Mouse (Mus musculus): Measurements from ENCODE around the gene Gpr176. TPM values are rescaled to one million over a fixed set of nuclear protein-coding genes. Genes with fewer than 3 reads are reported as not detected.

Gpr176 gene
- polyA plus RNA-seq, 1 experiment from 2014 or later, result 0.41 TPM

GRCm38 (mm10) chr2:118288326-118289065 is 84.7 kb downstream of the Gpr176 start:
- H3K9ac ChIP-seq (replicated peaks; ENCODE audit: low read depth, low read length), result no peak overlapping the region
- no peaks in the 10 kb centered on the region for H3K9me3 ChIP-seq (ENCODE audit: control insufficient read depth, low read depth, low read length)
- 81% methylated on average over 9 of the region's 9 CpGs for WGBS
- ATAC-seq (ENCODE audit: insufficient number of reproducible peaks, insufficient read depth, low FRiP score, low read depth), result no peak
- no peak overlapping the region for H3K4me2 ChIP-seq (replicated peaks; ENCODE audit: low read depth, low read length)
- no peaks in the 10 kb centered on the region for H3K4me1 ChIP-seq (ENCODE audit: control insufficient read depth, insufficient read depth, low read length)
- no peaks in the 10 kb centered on the region for H3K36me3 ChIP-seq (ENCODE audit: control insufficient read depth, insufficient read depth, low read length)
- H3K27ac ChIP-seq (ENCODE audit: low read length), result no peak overlapping the region
- H3K27me3 ChIP-seq (ENCODE audit: control insufficient read depth, insufficient read depth, low read length), result no peaks in the 10 kb centered on the region
- no peak overlapping the region for H3K4me3 ChIP-seq (ENCODE audit: low read depth, low read length)

GRCm38 (mm10) chr2:118287678-118288077 is 85.5 kb downstream of the Gpr176 start:
- no peaks in the 10 kb centered on the region for H3K9me3 ChIP-seq (ENCODE audit: control insufficient read depth, low read depth, low read length)
- no peaks in the 10 kb centered on the region for H3K36me3 ChIP-seq (ENCODE audit: control insufficient read depth, insufficient read depth, low read length)
- H3K4me3 ChIP-seq (ENCODE audit: low read depth, low read length), result no peak overlapping the region
- no peaks in the 10 kb centered on the region for H3K27me3 ChIP-seq (ENCODE audit: control insufficient read depth, insufficient read depth, low read length)
- H3K4me1 ChIP-seq (ENCODE audit: control insufficient read depth, insufficient read depth, low read length), result no peaks in the 10 kb centered on the region
- no peak for ATAC-seq (ENCODE audit: insufficient number of reproducible peaks, insufficient read depth, low FRiP score, low read depth)
- H3K4me2 ChIP-seq (replicated peaks; ENCODE audit: low read depth, low read length), result no peak overlapping the region
- no peak overlapping the region for H3K27ac ChIP-seq (ENCODE audit: low read length)
- WGBS, result 68% methylated on average over 4 of the region's 4 CpGs
- H3K9ac ChIP-seq (replicated peaks; ENCODE audit: low read depth, low read length), result no peak overlapping the region

GRCm38 (mm10) chr2:118282467-118282866 is 90.8 kb downstream of the Gpr176 start:
- Histone ChIP-seq H3K4me3 (ENCODE audit: low read depth, low read length) (no peak overlapping the region), H3K4me2 (replicated peaks; ENCODE audit: low read depth, low read length) (no peak overlapping the region), H3K9me3 (ENCODE audit: control insufficient read depth, low read depth, low read length) (no peaks in the 10 kb centered on the region), H3K27me3 (ENCODE audit: control insufficient read depth, insufficient read depth, low read length) (no peaks in the 10 kb centered on the region), H3K4me1 (ENCODE audit: control insufficient read depth, insufficient read depth, low read length) (no peaks in the 10 kb centered on the region), H3K9ac (replicated peaks; ENCODE audit: low read depth, low read length) (no peak overlapping the region), H3K36me3 (ENCODE audit: control insufficient read depth, insufficient read depth, low read length) (no peaks in the 10 kb centered on the region), H3K27ac (ENCODE audit: low read length) (no peak overlapping the region)
- WGBS, result 74% methylated on average over 3 of the region's 3 CpGs
- ATAC-seq (ENCODE audit: insufficient number of reproducible peaks, insufficient read depth, low FRiP score, low read depth), result no peak

GRCm38 (mm10) chr2:118278249-118278648 is 95.0 kb downstream of the Gpr176 start:
- ATAC-seq (ENCODE audit: insufficient number of reproducible peaks, insufficient read depth, low FRiP score, low read depth), result no peak
- H3K27me3 ChIP-seq (ENCODE audit: control insufficient read depth, insufficient read depth, low read length), result no peaks in the 10 kb centered on the region
- H3K36me3 ChIP-seq (ENCODE audit: control insufficient read depth, insufficient read depth, low read length), result no peaks in the 10 kb centered on the region
- H3K4me2 ChIP-seq (replicated peaks; ENCODE audit: low read depth, low read length), result no peak overlapping the region
- H3K9ac ChIP-seq (replicated peaks; ENCODE audit: low read depth, low read length), result no peak overlapping the region
- H3K4me1 ChIP-seq (ENCODE audit: control insufficient read depth, insufficient read depth, low read length), result no peaks in the 10 kb centered on the region
- H3K27ac ChIP-seq (ENCODE audit: low read length), result no peak overlapping the region
- no peak overlapping the region for H3K4me3 ChIP-seq (ENCODE audit: low read depth, low read length)
- 88% methylated on average over 8 of the region's 8 CpGs for WGBS
- H3K9me3 ChIP-seq (ENCODE audit: control insufficient read depth, low read depth, low read length), result no peaks in the 10 kb centered on the region

- 90% methylated on average over 10 of the region's 10 CpGs for WGBS
- Histone ChIP-seq H3K27me3 (ENCODE audit: control insufficient read depth, insufficient read depth, low read length) (no peaks in the 10 kb centered on the region), H3K9me3 (ENCODE audit: control insufficient read depth, low read depth, low read length) (no peaks in the 10 kb centered on the region), H3K9ac (replicated peaks; ENCODE audit: low read depth, low read length) (no peak overlapping the region), H3K27ac (ENCODE audit: low read length) (no peak overlapping the region), H3K4me2 (replicated peaks; ENCODE audit: low read depth, low read length) (no peak overlapping the region), H3K36me3 (ENCODE audit: control insufficient read depth, insufficient read depth, low read length) (no peaks in the 10 kb centered on the region), H3K4me3 (ENCODE audit: low read depth, low read length) (no peak overlapping the region), H3K4me1 (ENCODE audit: control insufficient read depth, insufficient read depth, low read length) (no peaks in the 10 kb centered on the region)
- no peak for ATAC-seq (ENCODE audit: insufficient number of reproducible peaks, insufficient read depth, low FRiP score, low read depth)
These were observed 101.6 kb downstream of the Gpr176 start for GRCm38 (mm10) chr2:118271606-118272005.

- Histone ChIP-seq H3K9ac (replicated peaks; ENCODE audit: low read depth, low read length) (no peak overlapping the region), H3K4me2 (replicated peaks; ENCODE audit: low read depth, low read length) (no peak overlapping the region), H3K27me3 (ENCODE audit: control insufficient read depth, insufficient read depth, low read length) (no peaks in the 10 kb centered on the region), H3K4me3 (ENCODE audit: low read depth, low read length) (no peak overlapping the region), H3K36me3 (ENCODE audit: control insufficient read depth, insufficient read depth, low read length) (no peaks in the 10 kb centered on the region), H3K4me1 (ENCODE audit: control insufficient read depth, insufficient read depth, low read length) (no peaks in the 10 kb centered on the region), H3K9me3 (ENCODE audit: control insufficient read depth, low read depth, low read length) (no peaks in the 10 kb centered on the region), H3K27ac (ENCODE audit: low read length) (no peak overlapping the region)
- 81% methylated on average over 14 of the region's 14 CpGs for WGBS
- ATAC-seq (ENCODE audit: insufficient number of reproducible peaks, insufficient read depth, low FRiP score, low read depth), result no peak
These were observed 103.0 kb downstream of the Gpr176 start for GRCm38 (mm10) chr2:118270213-118270612.

- Histone ChIP-seq H3K27ac (ENCODE audit: low read length) (no peak overlapping the region), H3K9ac (replicated peaks; ENCODE audit: low read depth, low read length) (no peak overlapping the region), H3K36me3 (ENCODE audit: control insufficient read depth, insufficient read depth, low read length) (no peaks in the 10 kb centered on the region), H3K4me3 (ENCODE audit: low read depth, low read length) (no peak overlapping the region), H3K9me3 (ENCODE audit: control insufficient read depth, low read depth, low read length) (no peaks in the 10 kb centered on the region), H3K4me1 (ENCODE audit: control insufficient read depth, insufficient read depth, low read length) (no peaks in the 10 kb centered on the region), H3K4me2 (replicated peaks; ENCODE audit: low read depth, low read length) (no peak overlapping the region), H3K27me3 (ENCODE audit: control insufficient read depth, insufficient read depth, low read length) (no peaks in the 10 kb centered on the region)
- no peak for ATAC-seq (ENCODE audit: insufficient number of reproducible peaks, insufficient read depth, low FRiP score, low read depth)
- 47% methylated on average over 2 of the region's 2 CpGs for WGBS
These were observed 109.4 kb downstream of the Gpr176 start for GRCm38 (mm10) chr2:118263914-118264201.

- no peak for ATAC-seq (ENCODE audit: insufficient number of reproducible peaks, insufficient read depth, low FRiP score, low read depth)
- no peaks in the 10 kb centered on the region for H3K4me1 ChIP-seq (ENCODE audit: control insufficient read depth, insufficient read depth, low read length)
- 18% methylated on average over 8 of the region's 8 CpGs for WGBS
These were observed 109.9 kb downstream of the Gpr176 start for GRCm38 (mm10) chr2:118263151-118263913.

More at GRCm38 (mm10) chr2:118263151-118263913, 109.9 kb downstream of the Gpr176 start:
- Histone ChIP-seq H3K27ac (ENCODE audit: low read length) (no peak overlapping the region), H3K4me2 (replicated peaks; ENCODE audit: low read depth, low read length) (no peak overlapping the region), H3K4me3 (ENCODE audit: low read depth, low read length) (no peak overlapping the region), H3K9ac (replicated peaks; ENCODE audit: low read depth, low read length) (no peak overlapping the region), H3K36me3 (ENCODE audit: control insufficient read depth, insufficient read depth, low read length) (no peaks in the 10 kb centered on the region), H3K9me3 (ENCODE audit: control insufficient read depth, low read depth, low read length) (no peaks in the 10 kb centered on the region), H3K27me3 (ENCODE audit: control insufficient read depth, insufficient read depth, low read length) (no peaks in the 10 kb centered on the region)
